Mouse (Mus musculus) lung, embryonic 15.5 days (tissue): ENCODE data around the gene Arhgdig. TPM values are rescaled to one million over a fixed set of nuclear protein-coding genes. Genes with fewer than 3 reads are reported as not detected.
"Not testable (repeated sequence)": the region's sequence is repeated elsewhere in the genome, so short reads cannot be mapped to it uniquely, and the experiment has no call there.

Experiments used
- ATAC-seq: fragments of 200-750 bp; cut with Nextera tagmentation; 2 replicates; pipeline ENCODE4 v1.8.0; 2017; ENCODE audit warnings: moderate number of reproducible peaks, borderline replicate concordance; ENCODE audit not compliant: low FRiP score, low TSS enrichment; ENCODE audit errors: extremely low read depth
- H3K27ac ChIP-seq: fragments of 300-500 bp; sonication (generic); 2 replicates; pipeline ENCODE4 v1.5.1; 2015; ENCODE audit warnings: moderate library complexity, mild to moderate bottlenecking, inconsistent platforms
- H3K27me3 ChIP-seq: fragments of 300-500 bp; sonication (generic); 2 replicates; pipeline ENCODE4 v1.6.1; 2015; ENCODE audit warnings: inconsistent platforms
- H3K36me3 ChIP-seq: fragments of 300-500 bp; sonication (generic); 2 replicates; pipeline ENCODE4 v1.6.1; 2015; ENCODE audit warnings: inconsistent platforms
- H3K4me1 ChIP-seq: fragments of 300-500 bp; sonication (generic); 2 replicates; pipeline ENCODE4 v1.6.1; 2015; ENCODE audit warnings: inconsistent platforms
- H3K4me2 ChIP-seq: fragments of 300-500 bp; sonication (generic); 2 replicates; pipeline ENCODE4 v1.6.1; 2015; ENCODE audit warnings: inconsistent platforms, mild to moderate bottlenecking, moderate library complexity
- H3K4me3 ChIP-seq: fragments of 300-500 bp; sonication (generic); 2 replicates; pipeline ENCODE4 v1.5.1; 2015; ENCODE audit warnings: mild to moderate bottlenecking, inconsistent platforms
- H3K9ac ChIP-seq: fragments of 300-500 bp; sonication (generic); 2 replicates; pipeline ENCODE4 v1.6.1; 2015; ENCODE audit warnings: inconsistent platforms
- H3K9me3 ChIP-seq: fragments of 300-500 bp; sonication (generic); 2 replicates; pipeline ENCODE4 v1.6.1; 2016; ENCODE audit warnings: inconsistent platforms
- WGBS: fragments of 180-500 bp; shearing (Covaris S2); methylation state at CpG from one replicate; pipeline ENCODE4 v1.1.7; 2015; 5-methylcytosine and 5-hydroxymethylcytosine counted together
- polyA plus RNA-seq: library from polyadenylated mRNA; unstranded; fragments of >200 nt; fragmentation: Nextera tagmentation; extraction: Ambion mirVana; gene quantifications from 2 replicates; pipeline ENCODE4 v1.2.1, GENCODE M21; 2015

The Arhgdig gene
- polyA plus RNA-seq, 1 experiment from 2014 or later, result 13.1 TPM

- H3K9ac ChIP-seq, result 0 out of 2 replicates have a peak within 1 kb of the TSS, but pooled peaks have one; percentile 10
- H3K27me3 ChIP-seq, result peaks cover 61% of the 10 kb centered on the region
- ATAC-seq, result no peak
These were observed 4.8 kb downstream of the Arhgdig start, which contains the start of gene Rgs11 for GRCm38 (mm10) chr17:26202737-26203136. Gene Rgs11, plus strand, starts transcription at chr17:26202951.

GRCm38 (mm10) chr17:26201998-26202397 is 5.6 kb downstream of the Arhgdig start:
- Histone ChIP-seq H3K36me3 (peaks cover 12% of the 10 kb centered on the region), H3K27me3 (peaks cover 61% of the 10 kb centered on the region), H3K9me3 (no peaks in the 10 kb centered on the region), H3K4me2 (peak overlapping the region; percentile 95; the same call in 1 of the 2 replicates), H3K4me3 (no peak overlapping the region), H3K27ac (no peak overlapping the region), H3K9ac (no peak overlapping the region), H3K4me1 (peaks cover 26% of the 10 kb centered on the region)
- no peak for ATAC-seq

More at GRCm38 (mm10) chr17:26202737-26203136, 4.8 kb downstream of the Arhgdig start, which contains the start of gene Rgs11:
- Histone ChIP-seq H3K4me3 (peak within 1 kb of the TSS; percentile 41), H3K27ac (no peak within 1 kb of the TSS), H3K36me3 (peaks cover 5% of the 10 kb centered on the region), H3K4me2 (peak within 1 kb of the TSS; percentile 95), H3K4me1 (peaks cover 26% of the 10 kb centered on the region), H3K9me3 (no peaks in the 10 kb centered on the region)
- 2% methylated on average over 21 of the region's 22 CpGs for WGBS

GRCm38 (mm10) chr17:26200831-26201705 is 6.5 kb downstream of the Arhgdig start:
- Histone ChIP-seq H3K36me3 (peaks cover 14% of the 10 kb centered on the region), H3K9ac (peak overlapping the region; percentile 47), H3K27ac (no peak overlapping the region), H3K4me1 (peaks cover 26% of the 10 kb centered on the region), H3K4me3 (peak overlapping the region; percentile 54), H3K27me3 (peaks cover 61% of the 10 kb centered on the region), H3K4me2 (peak overlapping the region; percentile 95), H3K9me3 (no peaks in the 10 kb centered on the region)
- WGBS, result 2% methylated on average over 92 of the region's 92 CpGs
- ATAC-seq, result peak; percentile 39

GRCm38 (mm10) chr17:26198892-26199291 is 8.7 kb downstream of the Arhgdig start, which contains the start of gene Pdia2:
Gene Pdia2, minus strand, starts transcription at chr17:26199087.
- ATAC-seq, result no peak
- WGBS, result 72% methylated on average over 4 of the region's 4 CpGs
- H3K4me3 ChIP-seq, result no peak within 1 kb of the TSS
- H3K36me3 ChIP-seq, result peaks cover 33% of the 10 kb centered on the region
- peak within 1 kb of the TSS; percentile 95; the same call in 1 of the 2 replicates for H3K4me2 ChIP-seq
- peaks cover 26% of the 10 kb centered on the region for H3K4me1 ChIP-seq
- no peak within 1 kb of the TSS for H3K27ac ChIP-seq
- H3K9ac ChIP-seq, result no peak within 1 kb of the TSS; the same call in 1 of the 2 replicates
- peaks cover 47% of the 10 kb centered on the region for H3K27me3 ChIP-seq
- H3K9me3 ChIP-seq, result no peaks in the 10 kb centered on the region

GRCm38 (mm10) chr17:26192481-26193190 is 14.9 kb downstream of the Arhgdig start:
- no peak overlapping the region for H3K9ac ChIP-seq
- no peak overlapping the region for H3K4me2 ChIP-seq
- no peak for ATAC-seq
- no peak overlapping the region for H3K4me3 ChIP-seq
- WGBS, result 94% methylated on average over 15 of the region's 15 CpGs
- no peaks in the 10 kb centered on the region for H3K27me3 ChIP-seq
- H3K27ac ChIP-seq, result no peak overlapping the region
- no peaks in the 10 kb centered on the region for H3K9me3 ChIP-seq
- H3K36me3 ChIP-seq, result peaks cover 82% of the 10 kb centered on the region
- no peaks in the 10 kb centered on the region for H3K4me1 ChIP-seq

GRCm38 (mm10) chr17:26191486-26191885 is 16.1 kb downstream of the Arhgdig start:
- not testable (repeated sequence) for ATAC-seq, H3K4me3 ChIP-seq, H3K27ac ChIP-seq, H3K4me2 ChIP-seq, H3K9ac ChIP-seq, H3K9me3 ChIP-seq, H3K4me1 ChIP-seq, H3K27me3 ChIP-seq
- peaks cover 87% of the 10 kb centered on the region for H3K36me3 ChIP-seq
- 84% methylated on average over 7 of the region's 7 CpGs for WGBS

GRCm38 (mm10) chr17:26188091-26188805 is 19.3 kb downstream of the Arhgdig start:
- H3K27ac ChIP-seq, result no peak overlapping the region
- 95% methylated on average over 11 of the region's 11 CpGs for WGBS
- H3K36me3 ChIP-seq, result peaks cover 86% of the 10 kb centered on the region

GRCm38 (mm10) chr17:26187592-26187991 is 20.0 kb downstream of the Arhgdig start:
- H3K9me3 ChIP-seq, result no peaks in the 10 kb centered on the region
- H3K9ac ChIP-seq, result no peak overlapping the region
- 94% methylated on average over 5 of the region's 5 CpGs for WGBS
- no peak overlapping the region for H3K4me2 ChIP-seq
- no peak overlapping the region for H3K4me3 ChIP-seq
- no peak overlapping the region for H3K27ac ChIP-seq
- no peak for ATAC-seq
- H3K27me3 ChIP-seq, result no peaks in the 10 kb centered on the region
- peaks cover 86% of the 10 kb centered on the region for H3K36me3 ChIP-seq
- no peaks in the 10 kb centered on the region for H3K4me1 ChIP-seq

More at GRCm38 (mm10) chr17:26188091-26188805, 19.3 kb downstream of the Arhgdig start:
- ATAC-seq, result no peak
- H3K4me2 ChIP-seq, result no peak overlapping the region
- no peaks in the 10 kb centered on the region for H3K27me3 ChIP-seq
- H3K4me1 ChIP-seq, result no peaks in the 10 kb centered on the region
- H3K9me3 ChIP-seq, result no peaks in the 10 kb centered on the region
- no peak overlapping the region for H3K9ac ChIP-seq
- no peak overlapping the region for H3K4me3 ChIP-seq

- H3K4me2 ChIP-seq, result no peak overlapping the region
- no peaks in the 10 kb centered on the region for H3K27me3 ChIP-seq
- no peak for ATAC-seq
- no peak overlapping the region for H3K4me3 ChIP-seq
- no peak overlapping the region for H3K9ac ChIP-seq
- peaks cover 40% of the 10 kb centered on the region for H3K36me3 ChIP-seq
- H3K9me3 ChIP-seq, result no peaks in the 10 kb centered on the region
- no peaks in the 10 kb centered on the region for H3K4me1 ChIP-seq
- H3K27ac ChIP-seq, result no peak overlapping the region
- 89% methylated on average over 3 of the region's 3 CpGs for WGBS
These were observed 26.4 kb downstream of the Arhgdig start for GRCm38 (mm10) chr17:26181179-26181578.

GRCm38 (mm10) chr17:26178611-26179010 is 29.0 kb downstream of the Arhgdig start:
- Histone ChIP-seq H3K9ac (no peak overlapping the region), H3K4me3 (no peak overlapping the region), H3K4me1 (no peaks in the 10 kb centered on the region), H3K27me3 (no peaks in the 10 kb centered on the region), H3K36me3 (peaks cover 31% of the 10 kb centered on the region), H3K4me2 (no peak overlapping the region), H3K9me3 (no peaks in the 10 kb centered on the region), H3K27ac (no peak overlapping the region)
- no peak for ATAC-seq

- H3K9me3 ChIP-seq, H3K9ac ChIP-seq, H3K27me3 ChIP-seq, H3K4me1 ChIP-seq, H3K27ac ChIP-seq, H3K4me2 ChIP-seq, H3K4me3 ChIP-seq, ATAC-seq: not testable (repeated sequence)
- H3K36me3 ChIP-seq, result peaks cover 21% of the 10 kb centered on the region
- WGBS, result 85% methylated on average over 2 of the region's 2 CpGs
These were observed 32.3 kb downstream of the Arhgdig start for GRCm38 (mm10) chr17:26175248-26175647.
